In genomic region chr11:47387726-47388125, GRCm38 (mm10) we compare ENCODE assay signal across 20 mouse cellular contexts.
A peak's percentile ranks its signal among the peaks of the same experiment; 100 is the strongest.
DNase-seq lines count a peak whose midpoint lies in the region; ATAC-seq and TF ChIP-seq lines count a peak whose summit lies in the region.
"Had no signal": no experiment of that assay in that cellular context is flagged by ENCODE, and none has a peak within 500 bp of the region (broad histone marks: within the 10 kb centered on the region; RNA-seq: fewer than 3 reads in every experiment).

No protein-coding gene starts in this region.

- no peak overlapping the region for H3K4me3 ChIP-seq in intestine, postnatal 0 days (ENCODE audit: low read depth, low read length)
- no peak overlapping the region for H3K4me3 ChIP-seq in intestine, embryonic 15.5 days (replicated peaks)
- no peak overlapping the region for H3K4me3 ChIP-seq in lung, postnatal 0 days (ENCODE audit: low read depth, low read length)
- H3K4me3 ChIP-seq in forebrain, embryonic 15.5 days: no peak overlapping the region
- H3K4me3 ChIP-seq in thymus, adult 2 months (ENCODE audit: control insufficient read depth, insufficient read depth, low read length): no peak overlapping the region
- H3K4me3 ChIP-seq: erythroblast, embryonic 14.5 days; hindbrain, embryonic 15.5 days; liver, embryonic 13.5 days; midbrain, embryonic 12.5 days; neural tube, embryonic 13.5 days had no signal

- H3K9ac ChIP-seq in intestine, postnatal 0 days (ENCODE audit: low read depth, low read length): no peak overlapping the region
- no peak overlapping the region for H3K9ac ChIP-seq in intestine, embryonic 15.5 days
- H3K9ac ChIP-seq in lung, postnatal 0 days (replicated peaks; ENCODE audit: low read depth): no peak overlapping the region
- H3K9ac ChIP-seq in forebrain, embryonic 15.5 days (replicated peaks): no peak overlapping the region
- H3K9ac ChIP-seq: hindbrain, embryonic 15.5 days; liver, embryonic 13.5 days; midbrain, embryonic 12.5 days; neural tube, embryonic 13.5 days had no signal

- H3K9me3 ChIP-seq in intestine, postnatal 0 days (ENCODE audit: control insufficient read depth): no peaks in the 10 kb centered on the region
- no peaks in the 10 kb centered on the region for H3K9me3 ChIP-seq in intestine, embryonic 15.5 days
- H3K9me3 ChIP-seq in lung, postnatal 0 days (ENCODE audit: low read length): no peaks in the 10 kb centered on the region
- no peaks in the 10 kb centered on the region for H3K9me3 ChIP-seq in forebrain, embryonic 15.5 days
- H3K9me3 ChIP-seq: hindbrain, embryonic 15.5 days; liver, embryonic 13.5 days; midbrain, embryonic 12.5 days; neural tube, embryonic 13.5 days had no signal

- H3K27ac ChIP-seq in intestine, postnatal 0 days (ENCODE audit: low read depth, low read length): no peak overlapping the region
- H3K27ac ChIP-seq in intestine, embryonic 15.5 days: no peak overlapping the region
- H3K27ac ChIP-seq in lung, postnatal 0 days (ENCODE audit: low read length): no peak overlapping the region
- H3K27ac ChIP-seq in forebrain, embryonic 15.5 days (replicated peaks): no peak overlapping the region
- H3K27ac ChIP-seq in thymus, adult 2 months (ENCODE audit: control insufficient read depth, insufficient read depth, low read length): no peak overlapping the region
- H3K27ac ChIP-seq: hindbrain, embryonic 15.5 days; liver, embryonic 13.5 days; midbrain, embryonic 12.5 days; neural tube, embryonic 13.5 days had no signal

- no peak overlapping the region for H3K4me2 ChIP-seq in intestine, postnatal 0 days (replicated peaks; ENCODE audit: low read depth)
- H3K4me2 ChIP-seq in intestine, embryonic 15.5 days (replicated peaks): no peak overlapping the region
- H3K4me2 ChIP-seq in lung, postnatal 0 days (replicated peaks; ENCODE audit: low read depth, low read length): no peak overlapping the region
- H3K4me2 ChIP-seq in forebrain, embryonic 15.5 days (replicated peaks): no peak overlapping the region
- H3K4me2 ChIP-seq: hindbrain, embryonic 15.5 days; liver, embryonic 13.5 days; midbrain, embryonic 12.5 days; neural tube, embryonic 13.5 days had no signal

- no peaks in the 10 kb centered on the region for H3K4me1 ChIP-seq in intestine, postnatal 0 days (replicated peaks; ENCODE audit: control insufficient read depth, insufficient read depth, low read length)
- no peaks in the 10 kb centered on the region for H3K4me1 ChIP-seq in intestine, embryonic 15.5 days (replicated peaks)
- H3K4me1 ChIP-seq in lung, postnatal 0 days (ENCODE audit: insufficient read depth, low read depth, low read length): no peaks in the 10 kb centered on the region
- no peaks in the 10 kb centered on the region for H3K4me1 ChIP-seq in forebrain, embryonic 15.5 days
- H3K4me1 ChIP-seq in thymus, adult 2 months (replicated peaks; ENCODE audit: control insufficient read depth, insufficient read depth, low read length): no peaks in the 10 kb centered on the region
- H3K4me1 ChIP-seq: hindbrain, embryonic 15.5 days; liver, embryonic 13.5 days; midbrain, embryonic 12.5 days; neural tube, embryonic 13.5 days had no signal

- no peak for TF ChIP-seq POLR2A in thymus, adult 2 months (IDR thresholded peaks at IDR 0.05; ENCODE audit: control insufficient read depth, extremely low read depth, insufficient read depth, low read length, poor library complexity)

- TF ChIP-seq CTCF in intestine, postnatal 0 days (IDR thresholded peaks at IDR 0.05; ENCODE audit: low read depth): peak; percentile 42
- TF ChIP-seq CTCF in lung, postnatal 0 days (IDR thresholded peaks at IDR 0.05): peak; percentile 35
- TF ChIP-seq CTCF in thymus, adult 2 months (IDR thresholded peaks at IDR 0.05; ENCODE audit: borderline replicate concordance, control insufficient read depth, extremely low read depth, insufficient read depth, low read length, poor library complexity): no peak

- no peak for ATAC-seq in intestine, postnatal 0 days
- ATAC-seq in intestine, embryonic 15.5 days: no peak
- no peak for ATAC-seq in lung, postnatal 0 days
- ATAC-seq in forebrain, embryonic 15.5 days (replicated peaks): no peak
- ATAC-seq: forebrain, embryonic 14.5 days had no signal

- H3K27me3 ChIP-seq in intestine, postnatal 0 days (replicated peaks; ENCODE audit: control insufficient read depth, insufficient read depth, low read length): no peaks in the 10 kb centered on the region
- H3K27me3 ChIP-seq in intestine, embryonic 15.5 days (replicated peaks): no peaks in the 10 kb centered on the region
- H3K27me3 ChIP-seq in lung, postnatal 0 days (replicated peaks; ENCODE audit: insufficient read depth, low read length): no peaks in the 10 kb centered on the region
- no peaks in the 10 kb centered on the region for H3K27me3 ChIP-seq in forebrain, embryonic 15.5 days
- no peaks in the 10 kb centered on the region for H3K27me3 ChIP-seq in thymus, adult 2 months (ENCODE audit: control insufficient read depth, insufficient read depth, low read length)
- H3K27me3 ChIP-seq: hindbrain, embryonic 15.5 days; liver, embryonic 13.5 days; midbrain, embryonic 12.5 days; neural tube, embryonic 13.5 days had no signal

- TF ChIP-seq EP300 in lung, postnatal 0 days (IDR thresholded peaks at IDR 0.05): no peak

- DNase-seq in adrenal gland, postnatal 10 days: peak; percentile 12
- DNase-seq in adrenal gland, postnatal 4 days (ENCODE audit: low spot score in 2 of 2): no peak
- no peak for DNase-seq in lung, postnatal 0 days (ENCODE audit: low spot score)
- no peak for DNase-seq in lung, postnatal 4 days
- no peak for DNase-seq in thymus, adult 2 months
- DNase-seq: cerebellum, adult 11-12 months; heart, adult 11 months; kidney, adult 11 months; left cerebral cortex, postnatal 4 days; liver, embryonic 13.5 days; right cerebral cortex, postnatal 25 days; thymus, postnatal 25 days had no signal

- 70% methylated on average over 3 of the region's 3 CpGs for WGBS in intestine, postnatal 0 days
- 67% methylated on average over 3 of the region's 3 CpGs for WGBS in intestine, embryonic 15.5 days
- WGBS in lung, postnatal 0 days: 60% methylated on average over 3 of the region's 3 CpGs
- WGBS in forebrain, embryonic 15.5 days: 89% methylated on average over 3 of the region's 3 CpGs
- 46% methylated on average over 3 of the region's 3 CpGs for WGBS in thymus, adult 2 months

- H3K36me3 ChIP-seq in intestine, postnatal 0 days (ENCODE audit: control insufficient read depth, insufficient read depth): no peaks in the 10 kb centered on the region
- no peaks in the 10 kb centered on the region for H3K36me3 ChIP-seq in intestine, embryonic 15.5 days
- H3K36me3 ChIP-seq in lung, postnatal 0 days (ENCODE audit: insufficient read depth, low read length): no peaks in the 10 kb centered on the region
- H3K36me3 ChIP-seq in forebrain, embryonic 15.5 days: no peaks in the 10 kb centered on the region
- H3K36me3 ChIP-seq in thymus, adult 2 months (ENCODE audit: control insufficient read depth, insufficient read depth, low read length): no peaks in the 10 kb centered on the region
- H3K36me3 ChIP-seq: hindbrain, embryonic 15.5 days; liver, embryonic 13.5 days; midbrain, embryonic 12.5 days; neural tube, embryonic 13.5 days had no signal
